Mouse (Mus musculus): ENCODE results near the gene Krt39.

- no peak for TF ChIP-seq CTCF (IDR thresholded peaks at IDR 0.05; ENCODE audit: control insufficient read depth, insufficient read depth, insufficient read length)
- TF ChIP-seq USF1 (IDR thresholded peaks at IDR 0.05; ENCODE audit: low read depth): no peak
Observed at GRCm38 (mm10) chr11:99491040-99491439, 30.1 kb downstream of the Krt39 start.

Measured in C2C12 (cell line).